Mouse (Mus musculus) frontal cortex, postnatal 25 days (tissue): ENCODE results near the gene Erlin1.
A peak's percentile ranks its signal among the peaks of the same experiment; 100 is the strongest.

Experiments
- DNase-seq, 2 experiments: peaks; one replicate each; pipeline ENCODE4 v3.0.0; 2022; ENCODE audit warnings: low spot score in 2 of 2

Gene Erlin1

GRCm38 (mm10) chr19:43998802-43999527, 70.6 kb downstream of the Erlin1 start:
- DNase-seq = no peak

GRCm38 (mm10) chr19:43998101-43998500, 71.5 kb downstream of the Erlin1 start:
- peak; percentile 27 to 62 for DNase-seq

GRCm38 (mm10) chr19:43995427-43995826, 74.2 kb downstream of the Erlin1 start:
- DNase-seq = no peak

- no peak for DNase-seq
Measured at GRCm38 (mm10) chr19:43992464-43992863, 77.1 kb downstream of the Erlin1 start.

GRCm38 (mm10) chr19:43990362-43990761, 79.2 kb downstream of the Erlin1 start:
- no peak for DNase-seq

- DNase-seq = no peak
Measured at GRCm38 (mm10) chr19:43986069-43986794, 83.4 kb downstream of the Erlin1 start, which contains the start of gene Cpn1. Cpn1 (minus strand) TSS chr19:43986556.
